Mouse (Mus musculus) right cerebral cortex, adult 2 months (tissue): ENCODE measurements around the gene Gtf2i.

Experiments used
- DNase-seq, 2 experiments: peaks; one replicate each; pipeline ENCODE4 v3.0.0; 2021 to 2022; ENCODE audit warnings: low spot score in 2 of 2

The Gtf2i gene

DNA sequence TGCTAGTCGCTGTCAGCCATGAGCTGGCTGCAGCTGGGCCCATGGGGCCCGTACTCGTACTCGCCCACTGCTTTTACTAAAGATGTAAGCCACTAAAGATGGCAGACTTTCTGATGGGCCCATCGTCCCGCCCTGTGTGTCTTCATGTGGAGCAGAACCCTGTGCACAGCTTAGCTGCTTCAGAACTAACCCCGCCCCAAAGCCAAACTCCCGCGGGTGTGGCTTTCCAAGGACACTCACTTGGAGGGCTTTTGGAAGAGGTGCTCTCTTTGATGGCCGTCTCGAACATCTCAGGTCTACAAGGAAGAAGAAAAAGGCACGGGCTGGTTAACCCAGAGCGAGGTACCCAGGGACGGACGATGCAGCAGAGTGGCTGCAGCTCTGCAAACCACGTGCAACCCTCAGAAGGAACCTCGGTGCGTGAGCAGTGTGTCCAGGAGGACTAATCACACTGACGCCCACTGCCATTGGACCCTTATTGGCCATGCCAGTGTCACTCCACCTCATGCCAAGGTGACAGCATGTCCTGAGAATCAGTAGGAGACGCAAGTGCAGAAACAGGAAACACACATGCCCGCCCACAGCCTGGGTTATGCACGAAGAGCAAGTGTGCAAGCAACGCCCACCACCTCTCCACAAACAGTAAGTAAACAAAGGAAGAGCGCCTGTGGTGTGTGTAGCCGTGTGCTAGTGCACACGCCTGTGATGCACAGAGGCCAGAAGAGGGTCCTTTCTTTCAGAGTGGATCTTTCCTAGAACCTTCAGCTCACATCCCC, 70.7 kb downstream of the Gtf2i start:
- DNase-seq, result no peak

DNA sequence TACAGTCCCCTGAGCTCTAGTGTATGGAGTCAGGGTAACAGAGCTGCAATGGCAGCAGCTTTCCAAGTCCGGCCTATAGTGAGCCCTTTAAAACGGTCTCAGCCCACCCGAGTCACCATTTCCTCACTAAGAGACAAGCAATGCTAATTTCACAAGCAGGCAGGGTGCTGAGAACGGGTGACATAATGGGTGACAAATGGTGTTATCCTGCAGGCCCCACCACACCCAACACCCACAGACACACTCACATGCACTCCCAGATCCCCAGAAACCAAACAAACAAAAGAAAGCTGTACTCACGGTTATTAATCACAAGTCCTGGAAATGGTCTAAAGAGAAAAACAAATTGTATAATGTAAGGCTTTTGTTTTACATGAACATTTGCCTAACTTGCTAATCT, 72.7 kb downstream of the Gtf2i start:
- no peak for DNase-seq

DNA sequence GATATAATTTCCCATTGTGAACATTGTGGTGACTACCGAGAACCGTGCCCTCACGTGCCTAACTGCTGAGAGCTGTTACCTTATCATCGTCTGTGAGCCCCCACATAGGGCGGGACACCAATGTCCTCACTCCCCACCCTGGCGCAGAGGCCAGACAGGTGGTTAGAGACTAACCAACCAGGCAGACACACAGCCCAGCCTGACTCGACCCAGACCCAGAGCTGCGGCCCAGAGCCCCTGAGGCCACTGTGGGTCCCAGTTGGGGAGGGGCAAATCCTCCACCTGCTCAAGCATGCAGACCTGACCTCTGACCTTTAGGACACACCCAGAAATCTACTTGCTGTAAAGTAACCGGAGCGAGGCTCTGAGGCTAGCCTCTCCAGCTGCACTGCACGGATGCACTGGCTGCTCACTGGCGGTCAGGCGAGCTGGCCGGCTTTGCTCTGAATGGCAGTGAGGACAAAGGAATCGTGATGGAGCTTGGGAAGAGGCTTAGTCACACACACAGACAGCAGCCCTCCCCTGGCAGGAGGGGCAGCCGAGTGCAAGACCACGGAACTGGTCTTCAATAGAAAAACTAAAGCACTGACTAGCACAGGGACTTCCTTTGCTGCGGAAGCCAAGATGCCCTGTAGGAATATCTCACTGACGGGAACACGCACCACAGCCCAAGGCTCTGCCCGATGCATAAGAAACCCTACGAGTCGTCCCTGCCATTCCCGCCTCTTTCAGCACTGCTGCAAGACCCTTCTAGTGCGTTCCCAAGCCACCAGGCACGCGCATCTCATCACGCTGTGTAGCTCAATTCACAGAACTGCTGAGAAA, 76.4 kb downstream of the Gtf2i start:
- no peak for DNase-seq

DNA sequence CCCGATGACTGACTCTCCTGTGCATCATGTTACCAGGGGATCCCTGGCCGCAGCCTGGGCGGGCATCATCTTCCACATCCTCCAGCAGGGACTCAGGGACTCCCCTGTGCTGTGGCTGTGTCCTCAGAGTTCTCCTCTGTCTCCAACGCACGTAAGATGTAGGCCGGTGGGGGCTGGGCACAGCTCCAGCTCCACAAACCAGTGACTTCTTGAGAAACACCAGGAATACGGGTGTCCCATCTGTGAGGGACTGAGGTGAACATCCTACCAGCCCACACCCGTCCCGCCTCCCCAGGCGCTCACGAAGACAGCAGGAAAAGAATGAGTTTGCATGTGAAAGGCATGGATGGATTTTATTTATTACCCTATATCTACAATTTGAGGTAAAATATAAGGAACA, 77.1 kb downstream of the Gtf2i start:
- DNase-seq, result no peak

DNA sequence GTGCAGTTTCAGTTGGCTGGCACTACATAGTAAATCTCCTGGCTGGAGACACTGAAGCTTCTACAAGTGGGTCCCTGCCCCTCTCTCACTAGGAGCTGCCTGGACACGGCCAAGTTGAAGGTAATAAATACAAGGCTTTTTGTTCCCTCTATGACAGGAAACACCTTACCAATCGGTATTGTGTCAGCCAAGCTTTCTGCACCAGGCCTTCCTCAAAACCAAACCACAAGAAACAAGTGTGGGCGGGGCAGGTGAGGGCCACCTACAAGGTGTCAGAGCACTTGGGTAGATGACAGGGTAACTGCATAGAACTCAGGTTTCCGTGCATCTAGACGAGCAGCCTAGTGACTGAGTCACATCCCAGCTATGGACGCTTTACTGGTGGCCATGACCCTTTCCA, 77.8 kb downstream of the Gtf2i start:
- no peak for DNase-seq

DNA sequence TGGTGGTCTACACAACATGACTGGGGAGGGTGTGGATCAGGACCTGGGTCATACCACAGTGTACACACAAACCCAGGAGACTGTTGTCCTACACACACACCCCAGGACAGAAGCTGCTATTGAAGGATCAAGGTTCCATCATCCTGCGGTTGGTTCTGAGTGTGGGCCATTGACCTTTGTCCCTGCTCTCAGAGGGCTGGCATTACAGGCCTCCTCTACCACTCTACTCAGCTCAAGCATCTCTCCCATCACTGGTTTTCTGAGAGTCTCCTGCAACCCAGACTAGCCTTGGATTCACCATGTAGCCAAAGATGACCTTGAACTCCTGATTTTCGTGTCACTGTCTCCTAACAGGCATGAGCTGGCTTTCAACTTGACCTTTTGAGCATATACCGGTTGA, 78.3 kb downstream of the Gtf2i start:
- DNase-seq, result no peak

DNA sequence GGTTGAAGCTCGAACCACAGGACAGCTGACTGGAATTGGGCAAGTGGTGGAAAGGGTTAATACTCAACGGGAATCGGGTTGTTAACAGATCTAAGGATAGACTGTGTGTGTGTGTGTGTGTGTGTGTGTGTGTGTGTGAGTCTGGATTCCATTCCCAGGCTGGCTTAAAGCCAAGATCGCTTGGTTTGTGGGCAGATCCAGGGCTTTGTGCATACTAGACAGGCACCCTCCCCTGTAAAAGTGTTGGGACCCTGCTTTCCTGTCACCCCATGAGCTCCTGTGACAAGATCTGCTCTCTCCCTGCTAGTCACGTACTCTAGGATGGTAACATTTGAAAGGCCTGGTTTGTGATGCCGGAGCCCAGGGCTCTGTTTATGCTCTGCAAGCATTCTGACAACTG, 79.4 kb downstream of the Gtf2i start:
- DNase-seq, result peak in 1 of 2 experiments; percentile 58

DNA sequence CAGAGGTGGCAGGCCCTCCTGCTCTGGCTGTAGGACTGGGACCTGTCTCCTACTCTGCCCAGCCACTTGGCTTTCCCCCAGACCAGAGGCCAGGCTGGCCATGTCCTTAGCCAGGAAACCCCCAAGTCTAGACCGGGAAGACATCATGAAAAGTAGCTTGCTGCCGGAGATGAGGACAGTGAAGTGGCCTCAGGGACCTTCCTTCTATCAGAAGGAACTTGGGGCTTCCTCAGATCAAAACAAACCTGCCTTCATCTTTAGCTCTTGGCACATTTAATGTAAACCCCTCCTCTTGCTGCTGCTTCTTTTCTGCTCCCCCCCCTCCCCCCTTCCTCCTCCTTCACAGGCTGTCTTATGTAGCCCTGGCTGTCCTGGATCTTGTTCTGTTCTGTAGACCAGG, 80.4 kb downstream of the Gtf2i start:
- DNase-seq, result no peak

DNA sequence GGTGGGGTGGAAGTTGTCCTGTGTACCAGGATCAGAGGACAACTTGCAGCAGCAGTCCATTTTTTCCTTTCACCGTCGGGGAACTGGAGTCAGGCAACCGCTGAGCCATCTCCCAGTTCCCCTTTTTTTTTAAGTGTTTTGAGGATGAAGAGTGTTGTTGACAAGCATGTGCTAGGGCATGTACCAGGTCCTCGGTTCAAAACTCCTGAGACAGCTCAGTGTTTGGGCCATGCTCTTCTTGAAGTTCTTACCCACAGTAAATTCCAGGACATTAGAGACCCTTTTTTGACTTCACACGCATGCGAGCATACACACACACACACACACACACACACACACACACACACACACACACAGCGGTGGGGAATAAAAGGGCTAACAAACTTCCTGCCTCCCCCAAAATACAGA, 81.3 kb downstream of the Gtf2i start:
- DNase-seq, result no peak

DNA sequence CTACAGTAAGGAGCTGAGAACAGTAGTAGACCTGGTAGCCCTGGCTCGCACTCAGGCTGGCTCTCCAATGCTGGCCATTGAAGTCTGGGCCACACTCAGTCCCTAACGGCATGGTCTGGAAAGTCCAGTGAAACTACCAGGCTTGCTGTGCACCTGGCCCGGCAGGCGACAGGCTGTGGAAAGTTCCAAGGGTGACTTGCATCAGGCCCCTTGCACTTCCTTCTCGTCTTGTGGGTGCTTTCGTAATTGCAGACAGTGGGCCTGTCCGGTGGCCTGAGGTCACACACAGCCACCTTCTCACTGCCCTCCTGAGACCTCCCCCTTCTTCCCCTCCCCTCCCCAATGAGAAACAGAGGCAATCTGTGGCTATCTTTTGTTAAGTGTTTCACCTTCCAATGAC, 82.0 kb downstream of the Gtf2i start:
- no peak for DNase-seq

DNA sequence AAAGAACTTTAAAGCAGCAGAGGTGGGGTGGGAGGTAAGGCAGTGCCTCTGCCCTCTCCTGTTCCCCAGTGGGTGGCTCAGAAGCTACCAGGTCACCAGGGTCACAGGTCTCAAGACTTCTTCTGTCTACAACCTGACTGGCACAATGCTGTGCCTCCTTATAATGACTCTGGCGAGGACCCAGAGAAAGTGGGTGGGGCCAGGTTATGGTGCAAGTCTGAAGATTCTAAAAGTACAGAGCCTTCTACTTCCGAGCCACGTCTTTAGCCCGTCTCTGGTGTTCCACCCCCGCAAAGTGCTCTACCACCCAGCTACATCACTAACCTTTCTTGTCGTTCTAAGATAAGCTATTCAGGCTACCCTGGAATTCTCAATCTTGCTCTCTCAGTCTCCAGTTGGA, 82.4 kb downstream of the Gtf2i start:
- no peak for DNase-seq

DNA sequence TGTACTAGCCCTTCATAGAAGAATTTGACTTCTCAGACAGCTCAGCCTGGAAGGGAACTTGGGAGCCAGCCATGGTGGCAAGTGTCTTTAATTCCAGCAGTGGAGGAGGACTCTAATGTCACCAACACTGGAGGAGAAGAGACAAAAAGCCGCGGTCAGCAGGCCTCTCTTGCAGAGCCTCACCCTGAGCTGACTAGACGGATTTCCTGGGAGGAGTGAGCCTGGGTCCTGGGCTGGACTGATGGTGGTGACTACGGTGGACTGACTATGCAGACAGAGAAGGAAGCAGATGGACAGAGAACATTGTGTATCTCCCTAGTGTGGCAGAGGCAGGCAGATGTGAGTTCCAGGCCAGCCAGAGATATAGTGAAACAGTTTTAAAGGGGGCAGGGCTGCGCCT, 83.2 kb downstream of the Gtf2i start:
- no peak for DNase-seq

DNA sequence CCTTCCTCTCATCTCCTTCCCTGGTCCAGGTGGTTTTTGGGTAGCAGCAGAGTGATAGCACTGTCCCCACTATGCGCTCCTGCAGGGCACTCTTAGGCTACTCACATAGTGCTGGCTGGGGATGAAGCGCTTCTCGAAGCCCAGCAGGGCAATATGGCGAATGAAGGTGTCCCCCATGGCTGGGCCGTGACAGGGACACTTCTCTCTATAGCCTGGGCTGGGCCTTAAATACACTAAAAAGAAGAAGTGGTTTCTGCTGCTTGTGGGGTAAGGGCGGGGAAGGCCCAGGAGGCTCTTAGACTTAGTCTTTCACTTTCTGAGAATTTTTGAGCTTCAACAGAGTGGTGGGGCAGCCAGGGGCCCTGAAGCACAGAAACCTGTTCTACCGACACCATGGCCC, 85.2 kb downstream of the Gtf2i start, which contains the start of gene Ncf1:
Gene Ncf1, minus strand, starts transcription at position 235 of the 400 bp plus-strand sequence.
- no peak for DNase-seq

DNA sequence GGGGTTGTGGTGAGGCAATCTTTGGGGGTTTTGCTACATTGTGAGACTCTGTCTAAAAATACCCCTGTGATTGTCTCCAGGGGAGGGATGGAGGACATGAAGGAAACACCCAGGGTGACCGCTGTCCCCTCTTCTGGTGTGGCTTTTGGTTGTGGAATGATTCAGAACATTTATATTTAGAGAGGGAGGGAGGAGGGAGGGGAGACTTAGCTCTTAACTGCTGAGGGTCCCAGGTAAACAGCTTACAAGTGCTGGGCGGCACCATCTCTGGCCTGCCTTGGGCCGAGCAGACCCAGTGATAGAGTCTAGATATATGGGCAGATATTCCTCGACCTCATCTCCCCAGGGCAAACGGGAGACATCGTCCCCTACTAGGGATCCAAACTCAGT, 86.3 kb downstream of the Gtf2i start:
- DNase-seq, result no peak

DNA sequence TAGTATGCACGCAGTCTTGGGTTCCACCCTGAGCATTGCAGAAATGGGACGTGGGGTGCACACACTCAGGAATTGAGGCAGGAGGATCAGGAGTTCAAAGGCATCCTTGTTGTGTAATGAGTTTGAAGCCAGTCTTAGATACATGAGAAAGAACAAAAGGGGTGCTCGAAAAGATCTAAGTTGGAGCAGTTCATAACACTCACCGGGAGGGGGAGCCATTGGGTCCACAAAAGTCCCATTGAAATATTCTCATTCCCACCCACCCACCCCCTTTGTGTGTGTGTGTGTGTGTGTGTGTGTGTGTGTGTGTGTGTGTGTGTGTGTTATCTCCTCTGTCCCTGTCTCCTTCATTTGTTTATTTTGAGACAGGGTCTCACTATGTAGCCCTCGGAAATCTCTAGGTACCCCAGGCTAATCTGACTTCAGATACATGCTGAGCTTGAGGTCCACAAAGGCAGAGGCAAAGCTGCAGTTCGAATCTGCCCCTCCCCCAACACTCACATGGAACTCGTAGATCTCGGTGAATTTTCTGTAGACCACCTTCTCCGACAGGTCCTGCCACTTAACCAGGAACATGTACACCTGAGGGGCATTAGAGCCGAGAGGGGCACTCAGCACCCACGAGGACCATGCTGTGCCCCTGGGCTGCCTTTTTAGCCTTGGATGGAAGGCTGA, 86.8 kb downstream of the Gtf2i start:
- DNase-seq, result peak in 1 of 2 experiments; percentile 42

DNA sequence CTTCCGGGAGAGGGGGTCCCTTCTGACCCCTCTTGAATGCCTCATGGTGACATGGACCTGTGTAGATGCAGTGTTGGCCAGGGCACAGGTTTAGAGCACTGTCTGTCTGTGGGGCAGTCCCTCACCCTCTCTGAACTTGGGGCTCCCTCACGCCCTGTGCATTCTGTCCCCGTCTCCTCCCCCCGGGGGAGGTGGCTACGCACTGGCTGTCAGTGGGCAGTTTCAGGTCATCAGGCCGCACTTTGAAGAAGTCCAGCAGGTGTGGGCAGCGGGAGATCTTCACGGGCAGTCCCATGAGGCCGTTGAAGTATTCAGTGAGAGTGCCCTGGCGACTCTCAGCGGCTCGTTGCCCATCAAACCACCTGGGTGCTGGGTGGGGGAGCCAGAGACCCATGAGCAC, 87.6 kb downstream of the Gtf2i start:
- DNase-seq, result no peak

DNA sequence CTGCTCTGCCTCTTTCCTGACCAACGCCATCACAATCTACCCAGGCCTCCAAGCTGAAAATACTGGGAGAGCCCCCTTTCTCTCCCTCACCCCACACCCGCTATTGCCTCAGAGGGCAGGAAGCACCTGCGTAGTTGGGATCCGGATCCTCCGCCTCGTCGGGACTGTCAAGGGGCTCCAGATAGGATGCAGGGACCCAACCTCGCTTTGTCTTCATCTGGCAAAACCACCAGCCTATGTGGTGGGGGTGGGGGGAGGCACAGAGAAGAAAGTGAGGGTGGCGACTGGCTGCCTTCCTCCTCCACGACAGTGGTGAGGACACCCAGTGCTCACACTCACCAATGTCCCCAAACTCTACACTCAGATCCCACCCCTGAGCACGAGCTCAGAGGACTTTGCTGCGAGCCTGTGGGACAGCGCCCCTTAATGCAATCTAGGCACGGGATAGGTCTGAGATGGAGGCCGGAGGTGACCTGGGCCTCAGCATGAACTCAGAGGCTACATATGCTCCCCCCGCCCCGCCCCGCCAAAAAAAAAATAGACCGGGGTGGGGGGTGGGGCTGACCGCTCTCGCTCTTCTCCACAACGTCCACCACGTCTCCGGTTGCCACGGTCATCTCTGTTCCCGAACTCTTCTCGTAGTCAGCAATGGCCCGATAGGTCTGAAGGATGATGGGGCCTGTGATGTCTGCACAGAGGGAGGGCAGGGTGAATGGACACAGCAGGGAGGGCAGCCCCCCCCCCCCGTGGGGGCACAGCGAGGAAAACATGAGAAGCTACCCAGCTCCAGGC, 89.3 kb downstream of the Gtf2i start:
- DNase-seq, result no peak

DNA sequence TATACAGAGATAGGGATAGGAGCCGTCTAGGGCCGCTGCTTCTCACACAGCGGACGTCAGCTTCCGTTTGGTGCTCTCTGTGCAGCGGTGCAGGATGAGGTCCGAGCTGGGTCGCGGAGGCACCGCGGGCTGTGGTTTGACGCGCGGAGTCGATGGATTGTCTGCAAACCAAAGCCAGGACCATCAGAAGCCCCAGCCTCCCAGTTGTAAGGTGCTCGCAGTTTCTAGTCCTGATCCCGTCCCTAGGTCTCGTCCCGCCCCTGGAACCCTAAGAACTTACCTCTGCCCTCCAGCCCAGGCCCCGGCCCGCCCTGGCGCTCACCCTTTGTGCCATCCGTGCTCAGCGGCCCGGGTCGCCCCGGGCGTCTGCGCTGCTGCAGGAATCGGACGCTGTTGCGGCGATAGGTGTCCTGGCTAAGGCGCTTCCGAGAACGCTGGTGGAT, 92.8 kb downstream of the Gtf2i start:
- no peak for DNase-seq

DNA sequence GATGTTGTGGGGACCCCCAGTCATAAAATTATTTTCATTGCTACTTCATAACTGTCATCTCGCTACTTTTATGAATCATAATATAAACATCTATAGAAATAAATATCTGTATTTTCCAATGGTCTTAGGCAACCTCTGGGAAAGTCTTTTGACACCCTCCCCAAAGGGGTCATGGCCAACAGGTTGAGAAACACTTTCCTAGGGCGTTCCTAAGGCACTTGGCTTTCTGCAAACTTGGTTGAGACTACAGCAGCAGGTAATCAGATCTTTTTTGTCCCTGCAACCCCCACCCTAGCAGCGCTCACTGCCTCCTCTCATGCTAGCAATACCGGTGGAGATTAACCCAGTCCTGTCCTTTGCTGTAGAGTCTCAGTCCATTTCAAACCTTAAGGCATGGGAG, 93.3 kb downstream of the Gtf2i start:
- DNase-seq, result no peak

DNA sequence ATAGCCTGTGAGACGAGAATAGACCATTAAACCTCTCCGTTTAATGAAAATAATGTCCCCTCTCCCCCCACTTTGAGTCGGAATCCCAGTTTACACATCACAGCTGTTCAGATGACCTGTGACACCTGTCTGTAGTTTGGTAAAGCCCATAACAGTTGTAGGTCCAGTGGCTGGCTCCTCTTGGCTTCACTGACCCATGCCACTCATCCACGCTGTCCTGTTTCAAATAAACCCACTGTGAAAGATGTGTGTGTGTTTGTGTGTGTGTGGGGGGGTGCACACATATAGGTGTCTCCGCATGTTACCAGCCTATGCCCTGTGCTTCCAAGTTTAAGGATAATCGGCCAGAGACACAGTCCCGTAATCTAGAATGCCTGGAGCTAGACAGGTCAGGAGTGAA, 96.7 kb downstream of the Gtf2i start:
- DNase-seq, result no peak

DNA sequence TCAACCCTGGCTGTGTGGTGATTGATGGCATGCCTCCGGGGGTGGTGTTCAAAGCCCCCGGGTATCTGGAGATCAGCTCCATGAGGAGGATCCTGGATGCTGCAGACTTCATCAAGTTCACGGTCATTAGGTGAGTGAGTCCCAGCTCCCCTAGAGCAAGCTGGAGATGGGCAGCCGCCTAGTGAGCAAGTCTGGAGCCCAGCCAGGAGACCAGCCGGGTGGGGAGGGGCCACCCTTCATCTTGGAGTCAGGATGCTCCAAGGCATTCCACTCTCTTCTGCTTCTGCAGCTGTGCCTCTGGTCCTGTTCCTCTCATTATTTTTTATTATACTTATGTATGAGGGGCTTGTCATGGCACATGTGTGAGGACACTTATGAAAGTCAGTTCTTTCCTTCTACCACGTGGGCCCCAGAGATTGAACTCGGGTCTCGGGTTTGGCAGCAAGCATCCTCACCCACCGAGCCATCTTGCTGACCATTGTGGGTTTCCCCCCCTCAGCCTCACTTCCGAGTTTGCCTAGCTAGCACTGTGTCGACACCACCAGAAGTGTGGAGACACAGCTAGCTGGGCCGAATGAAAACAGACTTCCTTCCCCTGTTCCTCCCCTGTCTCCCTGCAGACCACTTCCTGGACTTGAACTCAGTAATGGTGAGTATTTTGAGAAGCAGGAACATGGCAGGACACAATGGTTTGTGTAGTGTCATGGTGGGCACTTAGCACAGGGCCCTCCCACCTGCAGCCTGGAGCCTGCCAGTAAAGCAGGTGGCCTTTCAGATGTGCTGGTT, 100.3 kb downstream of the Gtf2i start:
- DNase-seq, result no peak
